Mouse (Mus musculus) heart, embryonic 16.5 days (tissue): ENCODE results near the gene Dennd1c. TPM values are rescaled to one million over a fixed set of nuclear protein-coding genes. Genes with fewer than 3 reads are reported as not detected.

Source experiments
- ATAC-seq: fragments of 200-750 bp; cut with Nextera tagmentation; replicated peaks from 2 replicates; pipeline ENCODE4 v1.8.0; 2017; ENCODE audit warnings: moderate number of reproducible peaks; ENCODE audit not compliant: insufficient read depth, low FRiP score; ENCODE audit errors: extremely low read depth
- H3K27ac ChIP-seq: fragments of 300-500 bp; sonication (generic); 2 replicates; pipeline ENCODE4 v1.5.1; 2014; ENCODE audit warnings: mild to moderate bottlenecking, low read length, control low read depth, moderate library complexity
- H3K27me3 ChIP-seq: fragments of 300-500 bp; sonication (generic); 2 replicates; pipeline ENCODE4 v1.6.1; 2014; ENCODE audit warnings: low read length, mixed read lengths; ENCODE audit not compliant: control insufficient read depth, insufficient read depth
- H3K36me3 ChIP-seq: fragments of 300-500 bp; sonication (generic); 2 replicates; pipeline ENCODE4 v1.6.1; 2014; ENCODE audit not compliant: control insufficient read depth, insufficient read depth
- H3K4me1 ChIP-seq: fragments of 300-500 bp; sonication (generic); 2 replicates; pipeline ENCODE4 v1.6.1; 2014; ENCODE audit warnings: low read length, mixed read lengths; ENCODE audit not compliant: control insufficient read depth, insufficient read depth
- H3K4me2 ChIP-seq: fragments of 300-500 bp; sonication (generic); 2 replicates; pipeline ENCODE4 v1.6.1; 2014; ENCODE audit warnings: low read depth, mild to moderate bottlenecking, control low read depth, low read length
- H3K4me3 ChIP-seq: fragments of 300-500 bp; sonication (generic); 2 replicates; pipeline ENCODE4 v1.5.1; 2014; ENCODE audit warnings: mild to moderate bottlenecking, control low read depth, low read length
- H3K9ac ChIP-seq: fragments of 300-500 bp; sonication (generic); 2 replicates; pipeline ENCODE4 v1.6.1; 2014; ENCODE audit warnings: low read length, control low read depth
- H3K9me3 ChIP-seq: fragments of 300-500 bp; sonication (generic); replicated peaks from 2 replicates; pipeline ENCODE4 v1.6.1; 2016; ENCODE audit warnings: low read length; ENCODE audit not compliant: control insufficient read depth
- WGBS: fragments of 180-500 bp; shearing (Covaris S2); extraction: QIAGEN DNeasy Blood & Tissue Kit; methylation state at CpG from one replicate; pipeline ENCODE4 v1.1.7; 2014; 5-methylcytosine and 5-hydroxymethylcytosine counted together
- polyA plus RNA-seq: library from polyadenylated mRNA; unstranded; fragments of >200 nt; fragmentation: Nextera tagmentation; extraction: Ambion mirVana; gene quantifications from 2 replicates; pipeline ENCODE4 v1.2.1, GENCODE M21; 2015

Dennd1c gene
- polyA plus RNA-seq, 1 experiment from 2014 or later = 4.1 TPM

- Histone ChIP-seq H3K4me1 (peaks cover 3% of the 10 kb centered on the region; the same call in 1 of the 2 replicates), H3K27me3 (peaks cover 12% of the 10 kb centered on the region), H3K9ac (no peak overlapping the region), H3K36me3 (no peaks in the 10 kb centered on the region), H3K4me2 (no peak overlapping the region), H3K4me3 (no peak overlapping the region), H3K9me3 (no peaks in the 10 kb centered on the region), H3K27ac (no peak overlapping the region)
- ATAC-seq = no peak
- 29% methylated on average over 8 of the region's 8 CpGs for WGBS
Measured at GRCm38 (mm10) chr17:57038978-57039377, 39.3 kb downstream of the Dennd1c start.

- Histone ChIP-seq H3K4me1 (peaks cover 14% of the 10 kb centered on the region), H3K4me3 (no peak overlapping the region), H3K4me2 (no peak overlapping the region), H3K9me3 (no peaks in the 10 kb centered on the region), H3K9ac (no peak overlapping the region), H3K36me3 (peaks cover 2% of the 10 kb centered on the region), H3K27ac (no peak overlapping the region), H3K27me3 (no peaks in the 10 kb centered on the region)
- no peak for ATAC-seq
- WGBS = 85% methylated on average over 4 of the region's 4 CpGs
Measured at GRCm38 (mm10) chr17:57032854-57033253, 45.5 kb downstream of the Dennd1c start.

GRCm38 (mm10) chr17:57031661-57032420 is 46.5 kb downstream of the Dennd1c start:
- peak overlapping the region; percentile 67 for H3K4me2 ChIP-seq
- peak overlapping the region; percentile 49 for H3K4me3 ChIP-seq
- H3K9ac ChIP-seq = peak overlapping the region; percentile 67
- H3K27ac ChIP-seq = peak overlapping the region; percentile 85
- peaks cover 14% of the 10 kb centered on the region for H3K4me1 ChIP-seq
- no peaks in the 10 kb centered on the region for H3K9me3 ChIP-seq
- no peaks in the 10 kb centered on the region for H3K27me3 ChIP-seq
- under 1% methylated on average over 38 of the region's 38 CpGs for WGBS
- ATAC-seq = peak; percentile 95
- peaks cover 9% of the 10 kb centered on the region for H3K36me3 ChIP-seq

GRCm38 (mm10) chr17:57030931-57031660 is 47.2 kb downstream of the Dennd1c start, which contains the start of gene Khsrp:
Gene Khsrp (minus strand): TSS chr17:57031522.
- peak within 1 kb of the TSS; percentile 91 for H3K4me3 ChIP-seq
- H3K27me3 ChIP-seq = no peaks in the 10 kb centered on the region
- no peaks in the 10 kb centered on the region for H3K9me3 ChIP-seq
- WGBS = under 1% methylated on average over 76 of the region's 99 CpGs
- peak within 1 kb of the TSS; percentile 93 for H3K27ac ChIP-seq
- H3K4me2 ChIP-seq = peak within 1 kb of the TSS; percentile 97
- H3K36me3 ChIP-seq = peaks cover 17% of the 10 kb centered on the region
- peaks cover 14% of the 10 kb centered on the region for H3K4me1 ChIP-seq
- no peak for ATAC-seq
- peak within 1 kb of the TSS; percentile 97 for H3K9ac ChIP-seq

GRCm38 (mm10) chr17:57029691-57030090 is 48.6 kb downstream of the Dennd1c start:
- no peak for ATAC-seq
- H3K36me3 ChIP-seq = peaks cover 29% of the 10 kb centered on the region
- 23% methylated on average over 8 of the region's 8 CpGs for WGBS
- H3K9ac ChIP-seq = peak overlapping the region; percentile 97
- H3K9me3 ChIP-seq = no peaks in the 10 kb centered on the region
- peaks cover 14% of the 10 kb centered on the region for H3K4me1 ChIP-seq
- H3K27me3 ChIP-seq = no peaks in the 10 kb centered on the region
- H3K27ac ChIP-seq = peak overlapping the region; percentile 4; the same call in 1 of the 2 replicates
- peak overlapping the region; percentile 97 for H3K4me2 ChIP-seq
- peak overlapping the region; percentile 91 for H3K4me3 ChIP-seq

- peaks cover 50% of the 10 kb centered on the region for H3K36me3 ChIP-seq
- ATAC-seq = no peak
- H3K4me2 ChIP-seq = no peak overlapping the region
- no peak overlapping the region for H3K9ac ChIP-seq
- no peak overlapping the region for H3K4me3 ChIP-seq
- H3K27me3 ChIP-seq = no peaks in the 10 kb centered on the region
- H3K27ac ChIP-seq = no peak overlapping the region
- H3K4me1 ChIP-seq = peaks cover 14% of the 10 kb centered on the region
- 83% methylated on average over 4 of the region's 4 CpGs for WGBS
- no peaks in the 10 kb centered on the region for H3K9me3 ChIP-seq
Measured at GRCm38 (mm10) chr17:57027471-57027870, 50.8 kb downstream of the Dennd1c start.

- H3K9me3 ChIP-seq = no peaks in the 10 kb centered on the region
- no peaks in the 10 kb centered on the region for H3K27me3 ChIP-seq
- H3K27ac ChIP-seq = no peak overlapping the region
- H3K36me3 ChIP-seq = peaks cover 54% of the 10 kb centered on the region
- H3K4me2 ChIP-seq = no peak overlapping the region
- no peak overlapping the region for H3K4me3 ChIP-seq
- no peaks in the 10 kb centered on the region for H3K4me1 ChIP-seq
- 78% methylated on average over 5 of the region's 5 CpGs for WGBS
- H3K9ac ChIP-seq = no peak overlapping the region
- no peak for ATAC-seq
Measured at GRCm38 (mm10) chr17:57020960-57021359, 57.4 kb downstream of the Dennd1c start.

GRCm38 (mm10) chr17:57019693-57020092 is 58.6 kb downstream of the Dennd1c start:
- H3K27me3 ChIP-seq = no peaks in the 10 kb centered on the region
- no peak for ATAC-seq
- WGBS = 74% methylated on average over 2 of the region's 2 CpGs

More at GRCm38 (mm10) chr17:57019693-57020092, 58.6 kb downstream of the Dennd1c start:
- no peak overlapping the region for H3K4me2 ChIP-seq
- H3K4me1 ChIP-seq = no peaks in the 10 kb centered on the region
- H3K36me3 ChIP-seq = peaks cover 42% of the 10 kb centered on the region
- H3K9me3 ChIP-seq = no peaks in the 10 kb centered on the region
- H3K4me3 ChIP-seq = no peak overlapping the region
- no peak overlapping the region for H3K27ac ChIP-seq
- no peak overlapping the region for H3K9ac ChIP-seq
